Mouse (Mus musculus) naive thymus-derived CD4-positive, alpha-beta T cell, adult 2 months (primary cell): Measurements from ENCODE around the gene Sapcd1.
A peak's percentile ranks its signal among the peaks of the same experiment; 100 is the strongest.

Source experiments
- DNase-seq: peaks from one replicate; pipeline ENCODE4 v3.0.0-alpha.2; 2011; ENCODE audit warnings: low read depth

Sapcd1 gene

DNA sequence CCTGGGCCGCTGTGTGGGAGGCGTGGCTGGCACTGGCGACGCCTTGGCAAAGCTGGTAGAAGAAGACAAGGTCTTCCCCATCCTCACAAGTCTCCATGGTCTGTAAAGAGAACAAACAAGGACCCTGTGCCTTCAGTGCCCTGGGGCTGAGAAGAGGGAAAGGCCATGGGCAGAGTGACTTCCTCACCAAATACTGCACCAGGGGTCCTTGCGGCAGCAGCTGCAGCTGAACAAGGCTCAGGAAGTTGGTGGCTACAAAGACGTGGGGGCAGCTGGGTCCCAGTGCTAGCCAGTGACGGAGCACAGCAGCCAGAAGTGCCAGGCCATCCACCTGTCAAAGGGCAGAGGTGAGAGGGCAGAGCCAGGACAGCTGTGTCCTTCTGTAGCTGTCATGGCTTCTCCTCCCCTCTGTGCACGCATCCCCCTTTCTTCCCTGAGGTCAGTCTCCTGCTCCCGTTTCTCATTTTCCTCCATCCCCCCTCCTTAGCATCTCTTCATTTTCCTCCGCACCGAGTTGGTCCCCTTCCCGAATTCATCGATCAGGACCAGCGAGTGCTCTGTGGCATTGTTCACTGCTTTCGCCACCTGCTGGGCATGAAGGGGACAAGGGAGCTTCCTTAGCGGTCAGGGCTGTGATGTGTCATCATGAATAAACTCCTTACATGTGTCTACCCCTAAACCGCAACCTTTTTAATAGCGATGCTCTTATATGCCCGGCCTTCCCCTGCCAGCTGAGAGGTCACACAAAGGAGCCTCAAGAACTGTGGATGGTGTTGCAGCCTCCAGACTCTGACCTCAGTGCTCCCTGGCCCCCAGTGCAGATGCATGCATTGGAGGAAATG, 2.1 kb upstream of the Sapcd1 start:
- DNase-seq: peak; percentile 57

DNA sequence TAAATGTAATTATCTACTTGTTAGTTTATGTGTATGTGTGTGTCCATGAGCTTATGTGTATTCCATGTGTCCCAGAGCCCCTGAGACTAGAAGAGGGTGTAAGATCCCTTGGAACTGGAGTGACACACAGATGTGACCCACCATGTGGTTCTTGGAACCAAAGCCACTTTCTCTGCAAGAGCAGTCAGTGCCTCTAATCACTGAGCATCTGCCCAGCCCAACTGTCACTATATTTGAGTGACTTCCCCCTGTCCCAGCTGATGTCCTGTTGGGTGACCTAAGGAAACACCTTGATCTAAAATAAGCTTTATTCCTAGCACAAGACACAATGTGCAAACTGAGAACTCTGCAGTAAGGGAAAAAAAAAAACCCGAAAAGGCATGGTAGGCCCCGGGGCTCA, 499 bp upstream of the Sapcd1 start:
- no peak for DNase-seq

DNA sequence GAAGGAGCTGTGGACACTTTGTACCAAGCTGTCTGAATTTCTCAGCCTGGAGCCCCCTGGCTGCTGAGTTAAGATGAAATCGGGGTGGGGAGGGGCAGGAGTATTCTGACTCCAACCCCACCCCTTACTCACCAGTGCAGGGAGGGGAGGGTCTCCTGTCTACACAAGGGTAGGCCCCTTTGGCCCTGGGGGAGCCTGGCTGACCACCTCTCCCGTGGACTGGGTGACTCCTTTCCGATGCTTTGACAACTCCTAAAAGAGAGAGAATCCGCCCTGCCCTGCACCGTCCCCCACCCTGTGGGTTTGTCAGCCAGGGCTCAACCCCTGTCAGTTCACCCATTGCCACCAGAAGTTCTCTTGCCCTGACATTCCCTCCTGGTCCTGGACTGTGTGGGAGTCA, 1.6 kb downstream of the Sapcd1 start:
- no peak for DNase-seq

DNA sequence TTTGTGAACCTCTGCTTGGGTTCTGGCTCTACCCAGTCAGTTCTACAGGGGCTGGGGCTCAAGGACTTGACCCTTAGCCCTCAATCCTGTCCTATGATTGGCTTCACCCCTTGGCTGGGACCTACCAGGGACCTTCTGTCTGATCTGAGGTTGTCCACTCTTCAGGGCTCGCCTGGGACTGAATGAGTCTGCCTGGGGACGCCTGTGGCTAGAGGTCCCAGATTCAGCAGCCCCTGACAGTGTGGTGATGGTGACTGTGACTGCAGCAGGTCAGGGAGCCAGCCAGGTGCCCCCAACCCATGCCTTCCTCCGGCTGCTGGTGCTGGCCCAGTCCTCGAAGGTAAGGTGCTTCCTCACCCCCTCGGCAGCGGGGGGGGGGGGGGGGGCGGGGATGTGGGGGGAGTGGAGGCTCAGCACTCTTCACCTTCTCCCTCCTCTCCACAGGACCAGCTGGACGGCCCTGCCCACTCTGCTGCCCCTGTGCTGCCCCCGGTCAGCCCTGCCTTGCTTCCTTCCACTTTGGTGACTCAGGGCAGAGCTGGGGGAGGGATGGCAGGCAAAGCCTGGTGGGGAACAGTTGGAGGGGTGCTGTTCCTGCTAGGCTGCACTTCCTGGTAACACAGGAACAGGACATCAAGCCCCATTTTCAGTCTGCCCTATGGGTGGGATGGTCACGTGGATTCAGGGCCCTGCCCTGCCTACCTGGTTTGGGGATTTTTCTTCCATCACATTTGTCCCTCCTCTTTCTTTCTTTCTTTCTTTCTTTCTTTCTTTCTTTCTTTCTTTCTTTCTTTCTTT, 2.9 kb downstream of the Sapcd1 start:
- DNase-seq: no peak

DNA sequence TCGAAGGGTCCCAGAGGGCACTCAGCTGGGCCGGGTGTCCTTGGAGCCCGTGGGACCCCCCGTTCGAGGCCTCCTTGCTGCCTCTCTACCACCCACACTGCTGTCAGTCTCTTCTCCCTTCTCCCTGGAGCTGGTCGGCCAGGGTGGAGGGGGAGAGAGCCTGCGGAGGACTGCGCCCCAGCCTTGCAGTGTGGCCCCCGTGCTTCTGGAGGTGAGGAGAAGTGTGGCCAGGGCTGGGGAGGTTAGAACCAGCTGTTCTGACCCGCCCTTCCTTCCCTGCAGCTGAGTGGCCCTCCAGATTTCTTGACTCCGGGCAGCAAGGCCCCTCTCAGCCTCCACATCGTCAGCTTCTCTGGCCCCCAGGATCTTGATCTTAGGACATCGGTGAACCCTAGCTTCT, 3.6 kb downstream of the Sapcd1 start:
- no peak for DNase-seq

DNA sequence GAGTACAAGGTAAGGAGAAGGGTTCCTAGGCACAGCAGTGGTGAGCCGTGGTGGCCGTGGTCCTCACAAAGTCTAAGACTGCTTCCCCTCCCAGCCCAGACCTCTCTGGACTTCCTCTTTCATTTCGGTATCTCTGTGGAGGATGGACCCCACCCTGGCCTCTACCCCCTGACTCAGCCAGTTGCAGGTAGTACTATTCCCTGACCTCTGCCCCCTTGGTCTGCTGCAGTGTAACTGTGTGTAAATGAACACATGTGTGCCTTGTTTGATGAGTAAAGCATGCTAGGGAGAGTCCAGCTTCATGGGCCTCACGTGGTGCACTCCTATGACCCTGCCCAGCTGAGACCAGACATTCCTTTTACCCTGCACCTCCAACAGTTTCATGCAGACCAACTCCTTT, 4.1 kb downstream of the Sapcd1 start:
- DNase-seq: no peak

DNA sequence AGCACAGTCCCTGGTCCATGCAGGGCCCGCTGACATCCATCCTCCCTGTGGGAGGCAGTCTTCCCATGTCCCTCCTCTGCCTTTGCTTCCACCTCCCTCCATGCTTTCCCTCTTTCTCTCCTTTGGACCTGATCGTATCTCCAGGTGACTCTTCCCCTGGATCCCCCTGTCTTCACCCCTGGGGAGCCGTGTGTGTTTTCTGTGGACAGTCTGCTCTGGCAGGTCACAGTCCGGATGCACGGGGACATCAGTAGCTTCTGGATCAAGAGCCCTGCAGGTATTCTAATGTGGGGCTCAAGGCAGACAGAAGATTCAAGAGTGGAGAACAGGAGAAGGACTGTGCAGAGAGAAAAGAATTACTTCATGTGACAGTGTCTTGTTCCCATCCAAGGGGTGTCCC, 4.6 kb downstream of the Sapcd1 start:
- no peak for DNase-seq

DNA sequence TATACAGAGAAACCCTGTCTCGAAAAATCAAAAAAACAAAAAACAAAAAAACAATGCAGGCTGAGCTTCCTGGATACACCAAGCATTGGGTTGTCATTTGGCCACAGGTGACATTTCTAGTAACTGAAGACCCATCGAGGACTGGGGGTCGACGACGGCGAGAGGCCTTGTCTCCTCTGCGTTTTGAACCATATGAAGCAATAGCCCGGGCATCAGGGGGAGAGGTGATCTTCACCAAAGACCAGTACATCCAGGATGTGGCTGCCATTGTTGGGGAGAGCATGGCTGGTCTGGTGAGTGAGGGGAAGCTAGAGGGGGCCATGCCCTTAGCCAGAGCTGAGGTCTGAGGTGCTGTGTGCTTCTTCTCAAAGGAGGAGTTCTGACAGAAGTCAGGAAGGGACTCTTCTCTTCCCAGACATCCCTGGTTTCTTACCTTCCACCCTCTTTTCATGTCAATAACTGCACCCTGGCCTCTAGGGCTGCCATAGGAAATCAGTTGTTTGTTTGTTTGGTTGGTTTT, 5.2 kb downstream of the Sapcd1 start:
- DNase-seq: no peak

DNA sequence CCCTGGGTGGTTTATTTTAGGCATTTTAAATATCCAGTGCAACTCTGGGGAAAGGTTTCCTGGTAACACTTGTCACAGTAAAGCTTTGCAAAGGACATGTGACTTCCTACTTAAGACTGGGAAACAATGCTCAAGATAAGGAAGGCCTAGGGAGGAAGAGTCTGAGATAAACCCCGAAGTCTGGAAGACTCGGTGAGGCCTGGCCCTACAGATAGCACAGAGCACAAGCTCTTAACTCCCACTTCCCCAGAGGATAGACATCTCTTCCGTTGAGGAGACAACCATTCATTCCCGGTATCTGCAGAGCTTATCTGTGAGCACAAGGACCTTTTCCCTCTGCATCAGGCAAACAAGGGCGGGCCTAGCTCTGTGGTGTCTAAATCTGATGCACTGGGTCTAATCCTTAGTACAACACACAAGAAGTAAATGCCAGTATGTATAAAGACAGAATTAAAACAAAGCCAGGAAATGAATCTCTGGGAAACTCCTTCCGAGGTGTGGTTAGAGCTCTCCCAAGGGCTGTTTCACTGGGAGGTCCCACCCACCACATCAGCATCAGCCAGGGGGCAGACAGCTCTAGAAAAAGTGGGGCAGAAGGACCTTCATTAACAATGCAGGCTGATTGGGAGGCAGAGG, 5.9 kb downstream of the Sapcd1 start:
- no peak for DNase-seq

DNA sequence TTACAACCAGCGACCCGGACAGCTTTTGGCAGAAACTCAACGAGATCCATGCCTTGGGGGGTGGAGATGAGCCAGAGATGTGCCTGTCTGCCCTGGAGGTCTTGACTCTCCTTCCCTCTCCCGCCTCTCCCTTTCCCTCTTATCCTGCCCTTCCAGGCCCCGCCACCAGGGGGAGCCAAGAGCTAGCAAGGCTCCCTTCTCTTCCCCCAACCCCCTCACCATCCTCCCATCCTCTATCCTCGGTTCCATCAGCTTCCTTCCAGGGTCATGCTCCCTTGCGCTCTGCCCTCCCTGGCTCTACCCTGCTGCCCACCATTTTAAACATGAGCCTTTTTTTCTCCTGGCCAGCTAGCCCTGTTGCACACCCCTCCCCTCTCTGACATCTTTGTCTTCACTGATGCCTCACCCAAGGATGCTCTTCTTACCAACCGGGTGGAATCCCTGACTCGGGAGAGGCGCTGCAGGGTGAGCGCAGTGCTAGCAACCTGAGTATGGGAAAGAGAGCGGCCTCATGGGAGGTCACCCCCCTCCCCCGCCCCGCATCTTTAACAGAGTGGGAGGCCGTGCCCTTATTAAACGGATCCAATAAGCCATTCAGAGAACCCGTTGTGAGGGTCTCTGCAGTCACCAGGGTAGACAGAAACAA, 6.5 kb downstream of the Sapcd1 start:
- peak; percentile 90 for DNase-seq

DNA sequence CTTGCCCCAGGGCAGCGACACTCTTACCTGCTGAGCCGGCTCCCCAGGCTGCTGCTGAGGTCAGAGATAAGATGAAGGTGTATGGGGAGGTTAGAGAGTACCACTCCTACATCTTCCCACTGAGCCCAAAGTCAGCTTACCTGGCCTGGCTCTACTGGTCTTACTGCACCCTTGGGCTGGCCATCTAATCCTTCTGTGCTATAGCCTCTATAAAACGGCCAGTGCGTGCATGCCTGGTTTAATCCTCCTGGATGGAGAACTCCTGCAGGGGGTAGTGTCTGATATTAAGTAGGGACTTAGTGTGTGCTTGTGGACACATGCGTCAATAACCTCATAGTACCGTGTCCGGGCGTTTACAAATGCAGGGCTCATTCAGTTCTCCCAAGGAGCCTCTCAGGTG, 7.3 kb downstream of the Sapcd1 start:
- DNase-seq: no peak

DNA sequence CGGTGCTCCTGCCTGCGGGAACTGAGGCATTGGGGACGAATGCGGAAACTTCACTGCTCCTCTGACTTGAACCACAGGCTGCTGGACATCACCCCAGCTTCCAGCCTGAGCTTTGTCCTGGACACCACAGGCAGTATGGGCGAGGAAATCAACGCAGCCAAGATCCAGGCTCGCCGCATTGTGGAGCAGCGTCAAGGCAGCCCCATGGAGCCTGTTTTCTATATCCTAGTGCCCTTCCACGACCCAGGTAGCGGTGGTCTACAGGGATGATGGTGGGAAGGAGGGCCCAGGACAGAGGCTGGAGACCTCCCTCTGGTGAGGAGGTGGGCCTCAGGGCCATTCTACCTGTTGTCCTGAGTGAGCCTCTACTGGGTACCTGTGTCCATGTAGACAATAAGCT, 7.9 kb downstream of the Sapcd1 start:
- DNase-seq: no peak

DNA sequence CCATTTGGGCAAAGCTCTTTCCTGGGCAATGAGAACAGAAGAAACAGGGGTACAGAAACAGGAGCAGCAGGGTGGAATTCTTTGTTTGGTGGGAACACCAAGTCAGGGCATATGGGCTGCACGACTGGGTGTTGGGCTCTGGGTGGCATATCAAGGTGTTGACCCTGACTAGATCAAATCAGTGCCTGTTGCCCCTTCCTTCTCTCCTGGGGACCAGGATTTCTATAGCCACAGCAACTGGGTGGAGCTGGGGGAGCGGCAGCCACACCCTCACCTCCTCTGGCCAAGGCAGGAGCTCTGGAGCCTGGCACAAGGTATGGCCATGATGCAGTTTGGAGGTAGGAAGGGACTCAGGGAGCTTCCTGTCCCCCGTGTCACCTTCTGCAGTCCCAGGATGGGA, 9.6 kb downstream of the Sapcd1 start:
- DNase-seq: no peak

DNA sequence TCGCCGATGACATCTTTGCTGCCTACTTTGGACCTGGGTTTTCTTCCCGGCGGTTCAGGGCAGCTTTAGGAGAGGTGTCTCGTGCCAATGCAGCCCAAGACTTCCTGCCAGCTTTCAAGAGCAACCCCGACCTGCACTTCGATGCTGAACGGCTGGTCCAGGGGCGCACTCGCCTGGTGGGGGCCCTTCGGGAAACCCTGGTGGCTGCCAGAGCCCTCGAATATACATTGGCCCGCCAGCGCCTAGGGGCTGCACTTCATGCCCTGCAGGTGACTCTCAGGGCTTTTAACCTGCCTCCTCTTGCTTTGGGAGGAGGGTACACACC, 10.1 kb downstream of the Sapcd1 start:
- no peak for DNase-seq

DNA sequence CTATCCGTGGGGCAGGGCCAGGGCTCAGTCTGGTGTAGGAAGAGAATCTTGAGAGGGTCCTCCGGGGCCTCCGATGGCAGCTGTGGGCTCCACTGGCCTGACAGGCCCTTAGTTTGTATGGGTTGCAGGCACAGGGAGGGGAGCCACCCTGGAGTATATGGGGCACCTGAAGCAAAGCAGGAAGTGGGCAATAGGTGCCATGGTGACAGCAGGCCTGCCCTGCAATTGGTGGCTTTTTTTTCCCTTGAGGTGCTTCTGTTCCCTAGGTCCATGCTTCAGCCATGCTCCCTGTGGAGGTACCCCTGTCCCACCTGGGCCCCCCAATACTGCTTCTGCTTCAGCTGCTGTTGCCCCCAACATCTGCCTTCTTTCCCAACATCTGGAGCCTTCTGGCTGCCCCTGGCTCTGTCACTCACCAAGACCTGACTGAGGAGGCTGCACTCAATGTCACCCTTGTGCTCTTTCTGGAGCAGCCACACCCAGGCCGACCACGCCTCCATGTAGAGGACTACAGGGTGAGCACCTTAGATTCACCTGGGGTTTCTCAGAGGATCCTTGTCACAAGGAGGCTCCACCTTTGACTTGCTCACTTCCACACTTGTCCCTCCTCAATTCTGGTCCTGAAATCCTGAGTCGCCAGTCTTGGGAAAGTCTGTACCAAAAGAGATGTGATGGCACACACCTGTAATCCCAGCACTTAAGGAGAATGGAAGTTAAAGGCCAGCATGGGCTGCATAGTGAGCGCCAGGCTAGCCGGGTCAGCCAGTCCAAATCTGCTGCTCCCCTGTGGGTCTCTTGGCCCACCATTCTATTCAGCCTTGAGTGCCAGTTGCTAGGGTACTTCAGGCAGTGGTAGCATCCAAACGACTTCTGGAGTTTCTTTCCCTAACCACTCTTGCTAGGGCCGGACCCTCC, 10.8 kb downstream of the Sapcd1 start:
- no peak for DNase-seq

DNA sequence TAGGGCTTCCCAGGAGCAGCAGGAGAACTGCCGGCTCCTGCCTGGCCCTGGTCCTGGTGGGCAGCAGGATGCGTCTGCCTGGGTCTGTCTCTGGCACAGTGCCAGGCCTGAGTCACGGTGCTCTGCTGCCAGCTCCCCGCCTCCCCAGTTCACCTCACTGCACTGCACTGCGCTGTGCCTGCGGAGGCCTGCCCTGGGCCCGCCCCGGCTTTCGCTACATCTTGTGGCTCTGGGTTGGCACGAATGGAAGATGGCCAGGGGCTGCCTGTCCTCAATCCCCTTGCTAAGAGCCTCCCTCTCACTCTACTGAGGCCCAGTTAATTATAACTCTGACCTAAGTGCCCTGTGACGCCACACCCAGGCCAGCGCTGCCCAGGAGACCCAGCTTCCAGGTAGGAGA, 11.4 kb downstream of the Sapcd1 start, which contains the start of gene Vwa7:
Vwa7 (plus strand) TSS at position 204 of the 400 bp plus-strand sequence.
- DNase-seq: no peak

DNA sequence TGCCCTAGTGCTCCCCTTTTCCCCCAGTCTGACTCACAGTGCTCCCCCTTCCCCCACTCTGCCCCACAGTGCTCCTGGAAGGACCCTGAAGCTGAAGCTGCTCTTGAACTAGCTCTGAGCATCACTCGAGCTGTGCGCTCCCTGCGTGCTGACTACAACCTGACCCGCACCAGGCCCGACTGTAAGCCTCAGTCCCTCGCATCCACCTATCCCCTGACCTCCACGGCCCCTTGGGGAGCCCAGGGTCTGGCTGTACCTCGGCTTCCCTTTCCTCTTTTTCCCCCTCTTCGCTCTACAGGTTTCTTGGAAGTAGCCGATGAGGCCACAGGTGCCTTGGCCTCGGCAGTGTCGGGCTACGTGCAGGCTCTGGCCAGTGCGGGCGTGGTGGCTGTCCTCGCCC, 12.5 kb downstream of the Sapcd1 start:
- DNase-seq: no peak

DNA sequence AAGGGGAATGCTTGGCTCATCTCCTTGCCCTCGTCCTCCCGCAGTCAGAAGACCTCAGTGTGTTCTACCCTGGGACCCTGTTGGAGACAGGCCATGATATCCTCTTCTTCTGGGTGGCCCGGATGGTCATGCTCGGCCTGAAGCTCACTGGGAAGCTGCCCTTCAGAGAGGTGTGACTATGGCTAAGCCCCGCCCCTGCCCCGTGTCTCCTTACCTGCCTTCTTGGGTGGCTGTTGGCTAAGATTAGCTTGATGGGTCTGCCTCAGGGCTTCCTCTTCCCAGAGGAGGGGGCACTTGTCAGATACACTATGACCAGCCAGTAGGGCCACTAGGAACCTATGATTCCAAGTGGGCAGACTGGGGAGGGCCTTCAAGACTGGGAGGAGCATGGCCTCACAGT, 14.6 kb downstream of the Sapcd1 start:
- no peak for DNase-seq

DNA sequence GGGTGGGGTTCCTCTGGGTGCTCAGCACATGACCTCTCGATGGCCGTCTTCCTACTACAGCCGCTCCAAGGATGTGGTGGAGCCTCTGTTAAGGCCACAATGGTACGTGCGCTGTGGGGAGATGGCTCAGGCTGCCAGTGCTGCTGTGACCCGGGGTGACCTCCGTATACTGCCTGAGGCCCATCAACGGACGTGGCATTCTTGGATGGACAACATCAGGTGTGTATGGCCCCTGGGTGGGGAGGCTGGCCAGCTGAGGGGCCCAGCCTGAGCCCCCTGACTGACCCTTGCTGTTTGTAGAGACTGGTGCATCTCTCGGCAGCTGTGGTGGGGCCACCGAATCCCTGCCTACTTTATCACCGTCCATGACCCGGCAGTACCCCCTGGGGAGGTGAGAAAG, 15.4 kb downstream of the Sapcd1 start:
- no peak for DNase-seq

DNA sequence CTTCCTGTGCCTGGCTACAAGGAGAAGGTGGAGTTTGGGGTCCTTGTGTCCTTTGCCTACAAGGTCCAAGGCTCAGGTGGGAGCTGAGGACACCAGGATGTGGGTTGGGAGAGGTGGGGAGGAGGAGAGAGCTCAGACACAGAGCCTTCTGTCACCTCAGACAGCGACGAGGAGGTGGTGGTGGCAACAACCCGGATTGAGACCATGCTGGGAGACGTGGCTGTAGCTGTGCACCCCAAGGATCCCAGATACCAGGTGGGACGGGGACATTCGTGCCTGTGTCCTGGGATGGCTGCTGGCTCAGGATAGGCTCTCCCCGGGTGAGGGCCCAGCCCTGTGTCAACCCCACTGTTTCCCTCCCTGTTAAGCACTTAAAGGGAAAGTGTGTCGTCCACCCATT, 16.4 kb downstream of the Sapcd1 start:
- no peak for DNase-seq

DNA sequence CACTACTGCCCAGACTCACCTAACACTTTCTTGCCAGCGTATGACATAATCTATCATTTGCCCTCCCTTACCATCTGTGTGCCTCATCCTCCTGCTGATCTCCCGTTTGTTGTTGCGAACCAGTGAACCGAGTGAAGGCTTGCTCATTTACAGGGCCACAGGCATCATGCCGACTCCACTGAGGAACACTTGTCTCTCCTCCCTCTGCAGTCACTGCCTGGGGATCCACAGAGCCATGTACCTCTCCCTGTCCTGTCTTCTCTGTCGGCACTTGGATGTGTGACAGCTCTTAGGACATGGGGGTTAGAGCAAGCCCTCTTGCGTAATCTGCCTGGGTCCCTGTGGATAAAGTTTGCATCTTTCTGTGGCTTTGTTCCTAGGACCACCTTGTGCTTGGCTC, 18.2 kb downstream of the Sapcd1 start:
- no peak for DNase-seq
